Mouse (Mus musculus): ENCODE results near the gene Rps6ka2.

GRCm38 (mm10) chr17:7143885-7144518 is 25.9 kb upstream of the Rps6ka2 start:
- no peak for TF ChIP-seq ZC3H11A (IDR thresholded peaks at IDR 0.05; ENCODE audit: borderline replicate concordance, low read depth, low read length)
- TF ChIP-seq HCFC1 (IDR thresholded peaks at IDR 0.05; ENCODE audit: borderline replicate concordance, insufficient read depth, low read length), result no peak
